19 mouse cellular contexts compared by ENCODE assay signal in the genomic region with DNA sequence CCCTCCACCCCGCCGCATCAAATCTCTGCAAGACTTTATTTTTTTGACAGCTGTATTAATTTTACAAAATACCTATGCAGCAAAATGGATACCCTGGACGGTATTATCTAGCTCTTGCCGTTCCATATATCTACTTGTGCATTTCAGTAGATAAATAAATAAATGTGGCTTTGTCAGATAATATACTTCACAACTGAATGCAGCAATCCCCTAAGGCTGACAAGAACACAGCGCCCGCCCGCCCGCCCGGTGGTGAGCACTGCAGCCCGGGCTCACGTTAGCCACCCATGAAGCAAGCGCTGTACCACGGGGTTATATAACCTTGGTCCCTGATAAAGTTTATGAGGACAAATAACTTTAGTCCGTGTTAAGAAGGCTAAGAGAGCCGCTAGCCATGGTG.
DNase-seq lines count a peak whose midpoint lies in the region; ATAC-seq and TF ChIP-seq lines count a peak whose summit lies in the region.
"Had no signal": no experiment of that assay in that cellular context is flagged by ENCODE, and none has a peak within 500 bp of the region (broad histone marks: within the 10 kb centered on the region; RNA-seq: fewer than 3 reads in every experiment).

No protein-coding gene starts in this region.

- no peak overlapping the region for H3K9ac ChIP-seq in forebrain, embryonic 11.5 days (ENCODE audit: low read length)
- H3K9ac ChIP-seq in forebrain, embryonic 16.5 days (replicated peaks; ENCODE audit: low read depth, low read length), result no peak overlapping the region
- H3K9ac ChIP-seq in liver, postnatal 0 days (replicated peaks), result no peak overlapping the region
- H3K9ac ChIP-seq in lung, postnatal 0 days (replicated peaks; ENCODE audit: low read depth), result no peak overlapping the region
- no peak overlapping the region for H3K9ac ChIP-seq in midbrain, embryonic 15.5 days
- H3K9ac ChIP-seq: heart, embryonic 12.5 days; hindbrain, embryonic 14.5 days; neural tube, embryonic 12.5 days had no signal

- no peaks in the 10 kb centered on the region for H3K36me3 ChIP-seq in forebrain, embryonic 11.5 days (ENCODE audit: control insufficient read depth, insufficient read depth, low read length)
- no peaks in the 10 kb centered on the region for H3K36me3 ChIP-seq in forebrain, embryonic 16.5 days (ENCODE audit: control insufficient read depth, insufficient read depth)
- H3K36me3 ChIP-seq in liver, postnatal 0 days (replicated peaks; ENCODE audit: insufficient read depth, low read length), result no peaks in the 10 kb centered on the region
- H3K36me3 ChIP-seq in lung, postnatal 0 days (ENCODE audit: insufficient read depth, low read length), result no peaks in the 10 kb centered on the region
- H3K36me3 ChIP-seq in midbrain, embryonic 15.5 days (replicated peaks), result no peaks in the 10 kb centered on the region
- H3K36me3 ChIP-seq: forebrain, embryonic 10.5 days; heart, embryonic 12.5 days; neural tube, embryonic 12.5 days had no signal

- ATAC-seq in forebrain, embryonic 11.5 days (replicated peaks; ENCODE audit: low FRiP score), result no peak
- no peak for ATAC-seq in forebrain, embryonic 16.5 days
- peak; percentile 85 for ATAC-seq in liver, postnatal 0 days
- ATAC-seq in lung, postnatal 0 days, result no peak
- ATAC-seq in midbrain, embryonic 15.5 days (replicated peaks), result no peak

- no peak for TF ChIP-seq CTCF in liver, postnatal 0 days (IDR thresholded peaks at IDR 0.05; ENCODE audit: low read depth)
- TF ChIP-seq CTCF in lung, postnatal 0 days (IDR thresholded peaks at IDR 0.05), result no peak

- no peaks in the 10 kb centered on the region for H3K4me1 ChIP-seq in forebrain, embryonic 11.5 days (replicated peaks; ENCODE audit: control insufficient read depth, insufficient read depth, low read length)
- H3K4me1 ChIP-seq in forebrain, embryonic 16.5 days (replicated peaks; ENCODE audit: control insufficient read depth, insufficient read depth, low read length), result no peaks in the 10 kb centered on the region
- H3K4me1 ChIP-seq in liver, postnatal 0 days (ENCODE audit: insufficient read depth), result no peaks in the 10 kb centered on the region
- no peaks in the 10 kb centered on the region for H3K4me1 ChIP-seq in lung, postnatal 0 days (ENCODE audit: insufficient read depth, low read depth, low read length)
- 0 out of 2 replicates have a peak, but pooled peaks cover 3% of the 10 kb centered on the region for H3K4me1 ChIP-seq in midbrain, embryonic 15.5 days
- H3K4me1 ChIP-seq: heart, embryonic 12.5 days; neural tube, embryonic 12.5 days had no signal

- H3K27ac ChIP-seq in forebrain, embryonic 11.5 days (ENCODE audit: low read depth, low read length), result no peak overlapping the region
- H3K27ac ChIP-seq in forebrain, embryonic 16.5 days (ENCODE audit: low read length), result no peak overlapping the region
- H3K27ac ChIP-seq in liver, postnatal 0 days (ENCODE audit: low read depth), result no peak overlapping the region
- H3K27ac ChIP-seq in lung, postnatal 0 days (ENCODE audit: low read length), result no peak overlapping the region
- no peak overlapping the region for H3K27ac ChIP-seq in midbrain, embryonic 15.5 days
- H3K27ac ChIP-seq: forebrain, embryonic 10.5 days; gastrocnemius, adult 2 months; hindbrain, embryonic 14.5 days; kidney, postnatal 0 days; neural tube, embryonic 12.5 days had no signal

- peak; percentile 90 for TF ChIP-seq EP300 in liver, postnatal 0 days (IDR thresholded peaks at IDR 0.05; ENCODE audit: low read depth)
- TF ChIP-seq EP300 in lung, postnatal 0 days (IDR thresholded peaks at IDR 0.05), result no peak

- 90% methylated on average over 15 of the region's 15 CpGs for WGBS in forebrain, embryonic 11.5 days
- WGBS in forebrain, embryonic 16.5 days, result 89% methylated on average over 15 of the region's 15 CpGs
- 51% methylated on average over 15 of the region's 15 CpGs for WGBS in liver, postnatal 0 days (ENCODE audit: insufficient replicate concordance)
- WGBS in lung, postnatal 0 days, result 75% methylated on average over 15 of the region's 15 CpGs
- WGBS in midbrain, embryonic 15.5 days, result 79% methylated on average over 15 of the region's 15 CpGs

- H3K4me3 ChIP-seq in forebrain, embryonic 11.5 days (ENCODE audit: low read depth, low read length), result no peak overlapping the region
- H3K4me3 ChIP-seq in forebrain, embryonic 16.5 days (replicated peaks; ENCODE audit: low read length), result no peak overlapping the region
- H3K4me3 ChIP-seq in liver, postnatal 0 days (ENCODE audit: low read depth, low read length), result no peak overlapping the region
- H3K4me3 ChIP-seq in lung, postnatal 0 days (ENCODE audit: low read depth, low read length), result no peak overlapping the region
- no peak overlapping the region for H3K4me3 ChIP-seq in midbrain, embryonic 15.5 days
- H3K4me3 ChIP-seq: forebrain, embryonic 10.5 days; gastrocnemius, adult 2 months; heart, embryonic 12.5 days; megakaryocyte, embryonic 14.5 days; neural tube, embryonic 12.5 days had no signal

- no peaks in the 10 kb centered on the region for H3K9me3 ChIP-seq in forebrain, embryonic 11.5 days (ENCODE audit: control insufficient read depth, low read length)
- no peaks in the 10 kb centered on the region for H3K9me3 ChIP-seq in forebrain, embryonic 16.5 days (ENCODE audit: control insufficient read depth, low read length)
- no peaks in the 10 kb centered on the region for H3K9me3 ChIP-seq in liver, postnatal 0 days (ENCODE audit: low read length)
- H3K9me3 ChIP-seq in lung, postnatal 0 days (ENCODE audit: low read length), result no peaks in the 10 kb centered on the region
- H3K9me3 ChIP-seq in midbrain, embryonic 15.5 days, result no peaks in the 10 kb centered on the region
- H3K9me3 ChIP-seq: forebrain, embryonic 10.5 days; heart, embryonic 12.5 days; megakaryocyte, embryonic 14.5 days; neural tube, embryonic 12.5 days had no signal

- peak; percentile 25 for DNase-seq in forebrain, embryonic 11.5 days (ENCODE audit: low spot score)
- DNase-seq in c-Kit-positive CD71-positive TER-119-positive erythroid progenitor cells, embryonic 14.5 days (ENCODE audit: low spot score), result peak; percentile 49
- peak; percentile 64 for DNase-seq in liver
- no peak for DNase-seq in liver, postnatal 0 days
- no peak for DNase-seq in neural tube, embryonic 10.5 days (ENCODE audit: extremely low spot score, low spot score)
- DNase-seq in lung, postnatal 0 days (ENCODE audit: low spot score), result no peak
- DNase-seq: cerebellum, adult 9-11 months; gastrocnemius, adult 2 months; lung, postnatal 10 days; thymus, postnatal 25 days had no signal

- no peaks in the 10 kb centered on the region for H3K27me3 ChIP-seq in forebrain, embryonic 11.5 days (ENCODE audit: control insufficient read depth, insufficient read depth, low read length)
- H3K27me3 ChIP-seq in forebrain, embryonic 16.5 days (replicated peaks; ENCODE audit: control insufficient read depth, insufficient read depth, low read length), result no peaks in the 10 kb centered on the region
- no peaks in the 10 kb centered on the region for H3K27me3 ChIP-seq in liver, postnatal 0 days (ENCODE audit: insufficient read depth, low read length)
- H3K27me3 ChIP-seq in lung, postnatal 0 days (replicated peaks; ENCODE audit: insufficient read depth, low read length), result no peaks in the 10 kb centered on the region
- H3K27me3 ChIP-seq in midbrain, embryonic 15.5 days (replicated peaks), result no peaks in the 10 kb centered on the region
- H3K27me3 ChIP-seq: CH12.LX; heart, embryonic 12.5 days; neural tube, embryonic 12.5 days had no signal

- H3K4me2 ChIP-seq in forebrain, embryonic 11.5 days (ENCODE audit: low read depth, low read length, severe bottlenecking), result no peak overlapping the region
- no peak overlapping the region for H3K4me2 ChIP-seq in forebrain, embryonic 16.5 days (ENCODE audit: low read length)
- H3K4me2 ChIP-seq in liver, postnatal 0 days (ENCODE audit: low read depth, low read length), result peak overlapping the region; percentile 10; the same call in 1 of the 2 replicates
- H3K4me2 ChIP-seq in lung, postnatal 0 days (replicated peaks; ENCODE audit: low read depth, low read length), result no peak overlapping the region
- H3K4me2 ChIP-seq in midbrain, embryonic 15.5 days, result no peak overlapping the region
- H3K4me2 ChIP-seq: heart, embryonic 12.5 days; hindbrain, embryonic 14.5 days; neural tube, embryonic 12.5 days had no signal

Comparison
In these comparisons a context has a peak if more than half of its experiments do, and no peak if none do; other contexts are left out.
1. DNase-seq: peak in forebrain, embryonic 11.5 days (single experiment), c-Kit-positive CD71-positive TER-119-positive erythroid progenitor cells, embryonic 14.5 days (single experiment) and liver (single experiment); none in liver, postnatal 0 days (single experiment), neural tube, embryonic 10.5 days (single experiment) and lung, postnatal 0 days (single experiment).